Mouse (Mus musculus) intestine, embryonic 15.5 days (tissue): ENCODE results near the gene Gm21854. TPM values are rescaled to one million over a fixed set of nuclear protein-coding genes. Genes with fewer than 3 reads are reported as not detected.
"Not testable (repeated sequence)": the region's sequence is repeated elsewhere in the genome, so short reads cannot be mapped to it uniquely, and the experiment has no call there.

Experiments
- ATAC-seq: fragments of 200-750 bp; cut with Nextera tagmentation; 2 replicates; pipeline ENCODE4 v1.8.0; 2017; ENCODE audit warnings: moderate TSS enrichment, moderate library complexity
- H3K27ac ChIP-seq: fragments of 300-500 bp; sonication (generic); 2 replicates; pipeline ENCODE4 v1.5.1; 2015; ENCODE audit warnings: mild to moderate bottlenecking, inconsistent platforms
- H3K27me3 ChIP-seq: fragments of 300-500 bp; sonication (generic); replicated peaks from 2 replicates; pipeline ENCODE4 v1.6.1; 2015; ENCODE audit warnings: inconsistent platforms
- H3K36me3 ChIP-seq: fragments of 300-500 bp; sonication (generic); 2 replicates; pipeline ENCODE4 v1.6.1; 2015; ENCODE audit warnings: inconsistent platforms
- H3K4me1 ChIP-seq: fragments of 300-500 bp; sonication (generic); replicated peaks from 2 replicates; pipeline ENCODE4 v1.6.1; 2015; ENCODE audit warnings: inconsistent platforms
- H3K4me2 ChIP-seq: fragments of 300-500 bp; sonication (generic); replicated peaks from 2 replicates; pipeline ENCODE4 v1.6.1; 2015; ENCODE audit warnings: mild to moderate bottlenecking, inconsistent platforms
- H3K4me3 ChIP-seq: fragments of 300-500 bp; sonication (generic); replicated peaks from 2 replicates; pipeline ENCODE4 v1.5.1; 2015; ENCODE audit warnings: inconsistent platforms
- H3K9ac ChIP-seq: fragments of 300-500 bp; sonication (generic); 2 replicates; pipeline ENCODE4 v1.6.1; 2015; ENCODE audit warnings: inconsistent platforms
- H3K9me3 ChIP-seq: fragments of 300-500 bp; sonication (generic); 2 replicates; pipeline ENCODE4 v1.6.1; 2016; ENCODE audit warnings: inconsistent platforms
- polyA plus RNA-seq: library from polyadenylated mRNA; unstranded; fragments of >200 nt; fragmentation: Nextera tagmentation; extraction: Ambion mirVana; gene quantifications from 2 replicates; pipeline ENCODE4 v1.2.1, GENCODE M21; 2015

Gene Gm21854
- polyA plus RNA-seq = not detected in 2 replicates

DNA sequence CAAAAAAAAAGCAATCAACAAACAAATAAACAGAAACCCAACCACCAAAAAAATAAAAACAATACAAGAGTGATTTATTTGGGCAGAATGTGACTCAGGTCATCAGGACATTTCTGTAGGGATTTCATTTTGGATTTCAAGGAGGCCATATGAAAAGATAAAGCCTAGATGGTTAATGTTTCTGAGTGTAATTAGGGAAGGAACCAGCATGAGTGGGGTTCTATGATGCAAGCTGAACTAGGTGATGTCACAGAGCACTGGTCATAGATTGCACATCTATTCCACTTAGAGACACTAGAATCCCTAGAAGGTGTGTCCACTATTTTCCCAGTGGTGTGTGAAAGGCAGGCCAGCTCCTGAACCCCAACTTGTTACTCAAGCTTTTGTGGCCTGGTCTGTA, at the start of gene Gm21854:
Gene Gm21854, plus strand, starts transcription at position 301 of the 400 bp plus-strand sequence.
- not testable (repeated sequence) for H3K27ac ChIP-seq, H3K9ac ChIP-seq, H3K9me3 ChIP-seq, ATAC-seq, H3K27me3 ChIP-seq, H3K4me1 ChIP-seq, H3K4me2 ChIP-seq, H3K4me3 ChIP-seq, H3K36me3 ChIP-seq

Other genes with a start within 250 kb of the Gm21854 start
- gene Gm20914, start 69.0 kb downstream of the Gm21854 start, polyA plus RNA-seq = not detected in 2 replicates
- not detected in 2 replicates for gene Gm28171, start 136.4 kb downstream of the Gm21854 start, polyA plus RNA-seq